Mouse (Mus musculus): ENCODE measurements around the gene Aff3.

The Aff3 gene

DNA sequence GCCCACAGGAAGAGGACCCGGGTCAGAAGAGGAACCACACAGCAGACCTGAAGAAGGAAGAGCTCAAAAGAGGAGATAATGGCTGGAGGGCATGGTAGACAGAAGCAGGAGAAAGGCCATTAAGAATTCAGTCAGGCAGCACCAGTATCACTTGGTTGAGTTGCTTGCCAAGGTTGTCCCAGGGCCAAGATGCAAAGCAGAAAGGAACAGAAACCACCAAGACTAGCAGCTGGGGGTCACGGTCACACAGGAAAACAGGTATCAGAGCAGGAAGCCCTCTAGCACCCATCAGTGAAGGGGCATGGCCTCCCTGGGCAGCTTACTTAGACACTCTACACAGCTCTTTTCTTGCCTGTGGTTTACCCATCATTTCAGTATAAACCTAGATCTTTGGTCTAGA lies 525.4 kb downstream of the Aff3 start:
- DNase-seq: no peak

DNA sequence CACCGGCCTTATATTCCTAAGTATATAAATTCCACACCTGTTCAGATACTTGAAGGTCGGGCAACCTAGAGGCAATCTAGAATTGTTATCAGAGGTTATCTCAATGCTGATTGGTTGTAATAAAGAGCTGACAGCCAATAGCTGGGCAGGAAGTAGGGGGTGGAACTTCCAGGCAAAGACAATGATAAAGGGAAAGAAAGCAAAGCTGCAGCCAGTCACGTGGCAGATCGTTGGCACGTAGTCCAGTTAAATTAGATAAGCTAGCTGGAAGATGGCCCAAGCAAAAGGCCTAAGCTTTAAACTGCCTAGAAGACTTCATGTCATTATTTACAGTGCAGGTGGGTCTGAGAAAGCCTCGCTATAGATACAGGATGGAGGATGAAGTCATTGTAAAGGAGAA lies 531.8 kb downstream of the Aff3 start:
- no peak for DNase-seq

DNA sequence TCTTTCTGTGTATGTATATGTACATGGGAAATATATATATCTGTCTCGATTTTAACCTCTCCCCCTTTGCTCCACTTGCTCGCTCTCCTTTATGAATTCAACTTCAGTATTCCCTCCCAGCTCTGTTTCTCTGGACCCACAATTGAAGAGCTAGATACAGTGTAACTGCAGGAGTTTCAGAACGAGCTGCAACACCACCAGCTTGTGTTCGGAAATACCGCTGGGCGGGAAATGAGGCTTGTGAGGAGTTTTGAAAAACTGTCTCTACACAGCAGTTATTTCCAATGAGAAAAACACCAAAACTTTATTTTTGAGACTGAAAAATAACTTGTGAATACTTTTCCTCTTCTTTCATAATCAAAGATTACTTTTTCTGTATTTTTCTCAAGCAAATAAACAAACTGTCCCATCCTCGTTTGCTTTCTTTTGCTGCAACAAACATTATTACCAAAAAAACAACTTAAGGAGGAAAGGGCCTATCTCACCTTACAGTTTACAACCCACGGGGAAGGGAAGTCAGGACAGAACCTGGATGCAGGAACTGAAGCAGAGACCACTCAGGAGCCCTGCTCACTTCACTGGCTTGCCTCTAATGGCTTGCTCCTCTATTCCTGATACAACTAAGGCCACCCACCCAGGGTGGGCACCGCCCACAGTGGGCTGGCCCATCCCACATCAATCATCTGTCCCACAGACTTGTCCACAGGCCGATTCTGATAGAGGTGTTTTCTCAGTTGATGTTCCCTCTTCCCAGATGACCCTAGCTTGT lies 533.9 kb downstream of the Aff3 start:
- peak in 1 of 2 experiments; percentile 25 for DNase-seq

DNA sequence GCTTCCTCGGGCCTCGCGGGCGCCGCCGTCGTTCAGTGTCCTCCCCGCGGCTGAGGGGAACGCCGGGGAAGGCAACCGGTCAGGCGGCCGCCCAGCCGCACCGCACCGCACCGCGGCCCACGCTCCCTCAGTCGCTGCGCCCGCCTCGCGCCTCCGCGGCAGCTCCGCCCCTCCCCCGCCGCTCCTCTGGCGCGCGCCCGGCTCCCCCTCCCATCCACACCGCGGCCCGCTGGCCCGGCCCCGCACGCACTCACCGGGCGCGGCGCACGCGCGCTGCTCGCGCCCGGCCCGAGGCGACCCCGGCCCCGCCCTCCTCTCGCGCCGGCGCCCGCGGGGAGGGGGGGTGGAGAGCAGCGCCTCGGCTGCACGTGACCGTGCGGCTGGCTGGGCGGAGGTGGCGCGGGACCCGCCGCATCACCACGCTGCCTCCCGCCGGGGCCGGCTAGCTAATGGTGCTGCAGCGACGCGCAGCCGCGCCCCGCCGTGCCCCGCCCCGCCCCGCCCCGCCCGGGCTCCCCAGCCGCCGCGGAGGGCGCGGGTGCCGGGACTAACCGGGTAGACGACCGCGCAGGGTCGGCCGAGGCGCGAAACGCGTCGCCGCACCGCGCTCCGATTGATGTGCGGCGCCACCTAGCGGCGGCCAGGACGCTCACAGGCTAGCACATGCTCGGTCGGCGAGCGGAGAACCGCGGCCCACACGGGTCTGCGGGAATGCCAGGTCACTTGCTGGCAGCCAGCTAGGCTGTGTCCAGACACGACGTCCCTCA lies 535.1 kb downstream of the Aff3 start, which contains the start of gene Rev1:
Gene Rev1 (minus strand): TSS at position 301 of the 767 bp plus-strand sequence.
- peak; percentile 98 to 99 for DNase-seq

DNA sequence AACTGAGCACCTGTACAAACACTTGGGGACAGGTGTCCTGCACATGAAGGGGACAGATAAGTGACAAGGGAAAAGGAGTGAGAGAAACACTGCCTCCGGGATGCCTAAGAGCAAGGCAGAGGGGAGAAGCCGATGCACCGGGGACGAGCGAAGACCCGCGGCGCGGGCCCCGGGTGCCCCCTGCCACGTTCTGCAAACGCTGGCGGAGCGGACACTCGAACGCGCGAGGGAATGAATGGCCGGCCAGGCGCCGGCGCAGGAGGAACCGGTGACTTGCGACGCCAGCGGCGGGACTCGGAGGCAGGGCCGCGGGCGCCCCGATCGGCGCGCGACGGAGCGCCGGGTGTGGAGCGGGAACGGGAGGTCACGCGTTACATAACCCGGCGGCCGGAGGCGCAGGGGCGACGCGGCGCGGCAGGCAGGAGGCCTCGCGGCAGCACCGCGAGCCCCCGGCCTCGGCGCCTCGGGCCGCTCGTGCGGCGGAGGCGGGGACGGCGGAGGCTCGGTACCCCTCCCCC lies 535.8 kb downstream of the Aff3 start:
- DNase-seq: peak; percentile 77 to 83

All from cerebellum, postnatal 25 days (tissue).